Mouse (Mus musculus) small intestine, adult 2 months (tissue): ENCODE measurements around the gene Lefty2. TPM values are rescaled to one million over a fixed set of nuclear protein-coding genes. Genes with fewer than 3 reads are reported as not detected.

Experiments used
- H3K27ac ChIP-seq: fragments of 200-500 bp; 2 replicates; pipeline ENCODE4 v1.5.1; 2012; ENCODE audit warnings: low read depth, low read length, control low read depth, inconsistent platforms; ENCODE audit not compliant: insufficient read depth
- H3K27me3 ChIP-seq: fragments of 200-500 bp; 2 replicates; pipeline ENCODE4 v1.6.1; 2012; ENCODE audit warnings: mild to moderate bottlenecking, moderate library complexity, low read length, inconsistent platforms; ENCODE audit not compliant: control insufficient read depth, insufficient read depth
- H3K36me3 ChIP-seq: fragments of 200-500 bp; 2 replicates; pipeline ENCODE4 v1.6.1; 2012; ENCODE audit warnings: mild to moderate bottlenecking, low read length, control low read depth, inconsistent platforms; ENCODE audit not compliant: control insufficient read depth, insufficient read depth
- H3K4me1 ChIP-seq: fragments of 200-500 bp; 2 replicates; pipeline ENCODE4 v1.6.1; 2012; ENCODE audit warnings: low read length, inconsistent platforms, mixed read lengths; ENCODE audit not compliant: control insufficient read depth, insufficient read depth, insufficient read length
- H3K4me3 ChIP-seq: fragments of 200-500 bp; 2 replicates; pipeline ENCODE4 v1.5.1; 2012; ENCODE audit warnings: low read depth, mild to moderate bottlenecking, control low read depth, inconsistent platforms, low read length, moderate library complexity
- CTCF ChIP-seq: fragments of 200-500 bp; IDR thresholded peaks from 2 replicates; pipeline ENCODE4 v1.5.1; 2012; ENCODE audit warnings: low read depth, mild to moderate bottlenecking, control low read depth, inconsistent platforms, low read length, moderate library complexity, mixed read lengths; ENCODE audit not compliant: insufficient replicate concordance, insufficient read length; ENCODE audit errors: extremely low read depth
- POLR2A ChIP-seq: fragments of 200-500 bp; IDR thresholded peaks from 2 replicates; pipeline ENCODE4 v1.6.1; 2012; ENCODE audit warnings: low read depth, mild to moderate bottlenecking, control low read depth, inconsistent platforms, low read length, moderate library complexity
- WGBS: fragments of 180-500 bp; shearing (Covaris S2); methylation state at CpG from one replicate; pipeline ENCODE4 v1.1.7; 2018; 5-methylcytosine and 5-hydroxymethylcytosine counted together
- polyA plus RNA-seq: library from polyadenylated mRNA; depleted of rRNA; stranded (reverse); fragments of >200 nt; gene quantifications from 2 replicates; pipeline ENCODE4 v1.2.3, GENCODE M21; 2012

Lefty2 gene
- polyA plus RNA-seq, 1 experiment: not detected

GRCm38 (mm10) chr1:180906461-180907147 lies 13.7 kb downstream of the Lefty2 start:
- WGBS: 92% methylated on average over 24 of the region's 24 CpGs
- Histone ChIP-seq H3K36me3 (peaks cover 9% of the 10 kb centered on the region), H3K4me3 (no peak overlapping the region), H3K27ac (no peak overlapping the region), H3K27me3 (no peaks in the 10 kb centered on the region), H3K4me1 (no peaks in the 10 kb centered on the region; the same call in 1 of the 2 replicates)
- TF ChIP-seq POLR2A (no peak), CTCF (no peak)

GRCm38 (mm10) chr1:180911138-180911537 lies 18.2 kb downstream of the Lefty2 start:
- WGBS: 47% methylated on average over 8 of the region's 8 CpGs
- no peaks in the 10 kb centered on the region for H3K27me3 ChIP-seq
- H3K4me3 ChIP-seq: no peak overlapping the region
- H3K36me3 ChIP-seq: peaks cover 9% of the 10 kb centered on the region
- peaks cover 2% of the 10 kb centered on the region; the same call in 1 of the 2 replicates for H3K4me1 ChIP-seq
- no peak overlapping the region for H3K27ac ChIP-seq
- TF ChIP-seq CTCF: no peak
- TF ChIP-seq POLR2A: no peak

GRCm38 (mm10) chr1:180911653-180912287 lies 18.9 kb downstream of the Lefty2 start:
- H3K27me3 ChIP-seq: no peaks in the 10 kb centered on the region
- TF ChIP-seq CTCF (no peak), POLR2A (no peak)
- H3K4me3 ChIP-seq: no peak overlapping the region
- peaks cover 4% of the 10 kb centered on the region for H3K36me3 ChIP-seq
- WGBS: 18% methylated on average over 20 of the region's 20 CpGs
- H3K4me1 ChIP-seq: peaks cover 2% of the 10 kb centered on the region; the same call in 1 of the 2 replicates
- H3K27ac ChIP-seq: no peak overlapping the region

- 84% methylated on average over 5 of the region's 5 CpGs for WGBS
- Histone ChIP-seq H3K4me3 (no peak overlapping the region), H3K36me3 (no peaks in the 10 kb centered on the region), H3K27ac (no peak overlapping the region), H3K27me3 (no peaks in the 10 kb centered on the region), H3K4me1 (peaks cover 2% of the 10 kb centered on the region; the same call in 1 of the 2 replicates)
- TF ChIP-seq CTCF: no peak
- TF ChIP-seq POLR2A: no peak
These were observed 19.9 kb downstream of the Lefty2 start for GRCm38 (mm10) chr1:180912792-180913191.

- H3K27me3 ChIP-seq: no peaks in the 10 kb centered on the region
- 72% methylated on average over 4 of the region's 4 CpGs for WGBS
- H3K4me3 ChIP-seq: no peak overlapping the region
- no peak for TF ChIP-seq CTCF
- TF ChIP-seq POLR2A: no peak
- peaks cover 2% of the 10 kb centered on the region; the same call in 1 of the 2 replicates for H3K4me1 ChIP-seq
- H3K36me3 ChIP-seq: no peaks in the 10 kb centered on the region
- no peak overlapping the region for H3K27ac ChIP-seq
These were observed 20.9 kb downstream of the Lefty2 start for GRCm38 (mm10) chr1:180913797-180914196.

- TF ChIP-seq POLR2A (no peak), CTCF (no peak)
- Histone ChIP-seq H3K36me3 (no peaks in the 10 kb centered on the region), H3K27me3 (no peaks in the 10 kb centered on the region), H3K4me1 (peaks cover 2% of the 10 kb centered on the region; the same call in 1 of the 2 replicates), H3K27ac (no peak overlapping the region), H3K4me3 (no peak overlapping the region)
- WGBS: 81% methylated on average over 11 of the region's 11 CpGs
These were observed 23.5 kb downstream of the Lefty2 start for GRCm38 (mm10) chr1:180916425-180916824.

GRCm38 (mm10) chr1:180917053-180917452 lies 24.1 kb downstream of the Lefty2 start:
- Histone ChIP-seq H3K4me1 (no peaks in the 10 kb centered on the region), H3K36me3 (no peaks in the 10 kb centered on the region), H3K27me3 (no peaks in the 10 kb centered on the region), H3K27ac (no peak overlapping the region), H3K4me3 (no peak overlapping the region)
- WGBS: 24% methylated on average over 1 of the region's 1 CpGs
- TF ChIP-seq POLR2A (no peak), CTCF (no peak)

GRCm38 (mm10) chr1:180919686-180920085 lies 26.8 kb downstream of the Lefty2 start:
- Histone ChIP-seq H3K27me3 (no peaks in the 10 kb centered on the region), H3K4me1 (no peaks in the 10 kb centered on the region), H3K27ac (no peak overlapping the region), H3K4me3 (no peak overlapping the region), H3K36me3 (no peaks in the 10 kb centered on the region)
- peak; percentile 50; the same call in 1 of the 2 replicates for TF ChIP-seq CTCF
- no peak for TF ChIP-seq POLR2A
- WGBS: 47% methylated on average over 8 of the region's 8 CpGs
